Mouse (Mus musculus) heart, postnatal 0 days (tissue): ENCODE measurements at regions not wholly inside any gene's neighbourhood (a gene's known extent, or its start where the extent isn't known, plus 50 kb on each side); places are given as distances from the start of the nearest gene placed in this dataset.

Experiments
- ATAC-seq: fragments of 200-750 bp; cut with Nextera tagmentation; 2 replicates; pipeline ENCODE4 v1.8.0; 2017; ENCODE audit warnings: low read depth, moderate number of reproducible peaks, moderate library complexity; ENCODE audit not compliant: insufficient read depth
- DNase-seq: peaks from one replicate; pipeline ENCODE4 v3.0.0-alpha.2; 2016; ENCODE audit warnings: low spot score
- H3K27ac ChIP-seq: fragments of 300-500 bp; sonication (generic); 2 replicates; pipeline ENCODE4 v1.5.1; 2014; ENCODE audit warnings: low read depth, mild to moderate bottlenecking
- H3K27me3 ChIP-seq: fragments of 300-500 bp; sonication (generic); 2 replicates; pipeline ENCODE4 v1.6.1; 2014; ENCODE audit warnings: low read length, mixed read lengths; ENCODE audit not compliant: control insufficient read depth, insufficient read depth
- H3K36me3 ChIP-seq: fragments of 300-500 bp; sonication (generic); replicated peaks from 2 replicates; pipeline ENCODE4 v1.6.1; 2014; ENCODE audit warnings: low read length, mixed read lengths; ENCODE audit not compliant: control insufficient read depth, insufficient read depth
- H3K4me1 ChIP-seq: fragments of 300-500 bp; sonication (generic); 2 replicates; pipeline ENCODE4 v1.6.1; 2014; ENCODE audit warnings: antibody characterized with exemption; ENCODE audit not compliant: control insufficient read depth, insufficient read depth
- H3K4me2 ChIP-seq: fragments of 300-500 bp; sonication (generic); 2 replicates; pipeline ENCODE4 v1.6.1; 2014; ENCODE audit warnings: low read depth, mild to moderate bottlenecking, low read length, moderate library complexity
- H3K4me3 ChIP-seq: fragments of 300-500 bp; sonication (generic); 2 replicates; pipeline ENCODE4 v1.5.1; 2014; ENCODE audit warnings: low read depth, low read length
- H3K9ac ChIP-seq: fragments of 300-500 bp; sonication (generic); replicated peaks from 2 replicates; pipeline ENCODE4 v1.6.1; 2014; ENCODE audit warnings: low read depth, low read length, mixed read lengths
- H3K9me3 ChIP-seq: fragments of 300-500 bp; sonication (generic); replicated peaks from 2 replicates; pipeline ENCODE4 v1.6.1; 2016; ENCODE audit warnings: low read length; ENCODE audit not compliant: control insufficient read depth
- CTCF ChIP-seq: IDR thresholded peaks from 2 replicates; pipeline ENCODE4 v1.5.1; 2016; ENCODE audit warnings: antibody characterized with exemption, control low read depth, low read depth
- EP300 ChIP-seq: IDR thresholded peaks from 2 replicates; pipeline ENCODE4 v1.6.1; 2016; ENCODE audit warnings: antibody characterized with exemption, low read depth
- WGBS: fragments of 180-500 bp; shearing (Covaris S2); extraction: QIAGEN DNeasy Blood & Tissue Kit; methylation state at CpG from one replicate; pipeline ENCODE4 v1.1.7; 2014; 5-methylcytosine and 5-hydroxymethylcytosine counted together

DNA sequence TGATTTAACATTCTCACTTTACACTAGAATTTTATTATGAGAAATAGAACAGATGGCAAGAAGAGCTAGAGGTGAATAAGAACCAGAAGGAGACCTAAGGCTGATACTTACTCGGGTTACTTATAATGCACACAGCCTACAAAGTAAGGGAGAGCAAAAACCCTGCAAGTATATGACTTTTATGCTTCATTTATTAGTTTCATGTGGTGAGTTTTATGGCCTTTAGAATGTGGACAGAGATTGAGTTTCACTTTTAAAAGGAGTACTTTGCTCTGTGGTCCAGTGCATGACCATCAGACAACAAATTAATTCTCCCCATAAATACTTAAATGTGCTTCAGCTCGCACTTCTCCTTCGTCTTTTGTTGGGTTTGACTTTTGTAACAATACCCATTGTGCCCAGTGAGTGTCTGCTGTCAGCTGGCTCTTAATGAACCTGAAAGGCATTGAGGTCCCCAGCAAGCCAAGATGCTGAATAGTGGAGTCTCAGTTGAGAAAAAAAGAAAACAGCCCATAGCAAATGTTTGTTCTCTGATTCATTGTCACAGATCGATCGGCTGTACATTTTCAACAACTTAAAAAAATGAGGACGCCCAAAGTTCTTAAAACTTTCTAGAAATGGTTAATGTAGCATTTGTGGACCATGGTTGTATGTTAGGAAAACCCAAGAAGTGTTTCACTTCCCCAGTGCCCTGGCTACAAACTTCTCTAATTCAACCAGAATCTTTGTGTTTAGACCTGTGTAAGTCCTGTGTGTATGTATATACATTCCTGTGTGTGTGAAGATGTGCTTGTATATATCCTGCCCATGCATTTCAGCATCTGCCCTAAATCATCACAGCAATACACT is 194.5 kb downstream of the Gm5426 start:
- ATAC-seq = no peak
- H3K27ac ChIP-seq = no peak overlapping the region
- no peak overlapping the region for H3K4me3 ChIP-seq
- H3K27me3 ChIP-seq = no peaks in the 10 kb centered on the region
- H3K9me3 ChIP-seq = no peaks in the 10 kb centered on the region
- DNase-seq = no peak
- TF ChIP-seq EP300 = no peak
- no peak for TF ChIP-seq CTCF
- WGBS = 78% methylated on average over 6 of the region's 6 CpGs
- no peak overlapping the region for H3K4me2 ChIP-seq
- no peak overlapping the region for H3K9ac ChIP-seq
- no peaks in the 10 kb centered on the region for H3K36me3 ChIP-seq
- H3K4me1 ChIP-seq = peaks cover 2% of the 10 kb centered on the region; the same call in 1 of the 2 replicates

- peak; percentile 24; the same call in 1 of the 2 replicates for TF ChIP-seq EP300
- no peak for TF ChIP-seq CTCF
- Histone ChIP-seq H3K4me3 (no peak overlapping the region), H3K36me3 (no peaks in the 10 kb centered on the region), H3K4me1 (peaks cover 2% of the 10 kb centered on the region; the same call in 1 of the 2 replicates), H3K27me3 (no peaks in the 10 kb centered on the region), H3K9me3 (no peaks in the 10 kb centered on the region), H3K9ac (no peak overlapping the region), H3K4me2 (no peak overlapping the region), H3K27ac (peak overlapping the region; percentile 77)
- peak; percentile 46 for DNase-seq
- 52% methylated on average over 10 of the region's 10 CpGs for WGBS
- peak; percentile 71 for ATAC-seq
These were observed 196.4 kb downstream of the Gm5426 start for GRCm38 (mm10) chr10:96332731-96333201.

DNA sequence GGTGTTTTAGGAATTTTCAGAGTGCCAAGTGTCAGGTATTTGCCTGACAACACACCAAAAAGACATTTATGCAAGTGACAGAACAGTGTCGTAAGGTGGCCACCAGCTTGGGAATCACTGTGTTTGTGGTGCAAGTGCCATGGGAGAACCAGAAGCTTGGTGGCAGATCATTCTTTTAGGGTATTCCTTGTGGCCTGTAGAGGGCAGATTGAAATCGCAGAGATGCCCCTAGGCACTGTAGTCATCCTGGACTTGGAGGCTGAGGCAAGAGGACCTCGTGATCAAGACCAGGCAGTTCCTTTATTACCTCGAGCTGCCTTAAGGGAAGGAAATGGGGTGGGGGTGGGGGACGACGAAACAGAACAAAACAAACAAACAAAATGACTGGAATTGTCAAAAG is 196.8 kb downstream of the Gm5426 start:
- Histone ChIP-seq H3K9me3 (no peaks in the 10 kb centered on the region), H3K27me3 (no peaks in the 10 kb centered on the region), H3K4me2 (no peak overlapping the region), H3K27ac (peak overlapping the region; percentile 71), H3K4me3 (no peak overlapping the region), H3K4me1 (peaks cover 2% of the 10 kb centered on the region; the same call in 1 of the 2 replicates), H3K9ac (no peak overlapping the region), H3K36me3 (no peaks in the 10 kb centered on the region)
- 0 out of 2 replicates have a peak, but pooled peaks have one; percentile 19 for TF ChIP-seq CTCF
- no peak for TF ChIP-seq EP300
- ATAC-seq = 0 out of 2 replicates have a peak, but pooled peaks have one; percentile 51
- WGBS = 62% methylated on average over 6 of the region's 6 CpGs
- DNase-seq = no peak

DNA sequence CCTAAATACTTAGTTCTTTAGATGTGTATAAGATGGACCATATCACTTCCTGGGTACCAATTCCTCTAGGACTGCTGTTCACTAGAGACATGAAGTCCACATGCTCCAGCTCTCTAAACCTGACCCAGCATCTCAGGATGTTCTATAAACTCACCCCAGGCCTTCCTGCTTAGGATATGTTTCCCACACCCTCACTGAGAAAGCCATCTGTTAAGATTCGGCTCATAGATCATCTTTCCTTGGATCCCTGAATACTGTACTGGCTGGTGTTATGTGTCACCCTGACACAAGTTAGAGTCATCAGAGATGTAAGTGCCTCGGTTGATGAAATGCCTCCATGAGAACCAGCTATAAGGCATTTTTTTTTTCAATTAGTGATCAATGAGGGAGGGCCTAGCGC is 199.9 kb downstream of the Gm5426 start:
- no peak overlapping the region for H3K9ac ChIP-seq
- H3K9me3 ChIP-seq = no peaks in the 10 kb centered on the region
- H3K4me2 ChIP-seq = no peak overlapping the region
- no peaks in the 10 kb centered on the region for H3K27me3 ChIP-seq
- DNase-seq (no peak), ATAC-seq (no peak)
- H3K27ac ChIP-seq = no peak overlapping the region
- H3K36me3 ChIP-seq = no peaks in the 10 kb centered on the region
- H3K4me1 ChIP-seq = peaks cover 2% of the 10 kb centered on the region; the same call in 1 of the 2 replicates
- no peak overlapping the region for H3K4me3 ChIP-seq
- TF ChIP-seq EP300 = no peak
- TF ChIP-seq CTCF = no peak
- 89% methylated on average over 3 of the region's 3 CpGs for WGBS

- H3K9me3 ChIP-seq = no peaks in the 10 kb centered on the region
- no peak overlapping the region for H3K27ac ChIP-seq
- peaks cover 2% of the 10 kb centered on the region; the same call in 1 of the 2 replicates for H3K4me1 ChIP-seq
- no peak for DNase-seq
- H3K4me2 ChIP-seq = no peak overlapping the region
- 82% methylated on average over 9 of the region's 9 CpGs for WGBS
- no peaks in the 10 kb centered on the region for H3K27me3 ChIP-seq
- no peaks in the 10 kb centered on the region for H3K36me3 ChIP-seq
- no peak overlapping the region for H3K4me3 ChIP-seq
- no peak for ATAC-seq
- no peak for TF ChIP-seq CTCF
- TF ChIP-seq EP300 = no peak
- no peak overlapping the region for H3K9ac ChIP-seq
These were observed 200.8 kb downstream of the Gm5426 start for GRCm38 (mm10) chr10:96337088-96337666.
